Mouse (Mus musculus): Measurements from ENCODE around the gene Pla2g1b.
A peak's percentile ranks its signal among the peaks of the same experiment; 100 is the strongest.

Pla2g1b gene

DNA sequence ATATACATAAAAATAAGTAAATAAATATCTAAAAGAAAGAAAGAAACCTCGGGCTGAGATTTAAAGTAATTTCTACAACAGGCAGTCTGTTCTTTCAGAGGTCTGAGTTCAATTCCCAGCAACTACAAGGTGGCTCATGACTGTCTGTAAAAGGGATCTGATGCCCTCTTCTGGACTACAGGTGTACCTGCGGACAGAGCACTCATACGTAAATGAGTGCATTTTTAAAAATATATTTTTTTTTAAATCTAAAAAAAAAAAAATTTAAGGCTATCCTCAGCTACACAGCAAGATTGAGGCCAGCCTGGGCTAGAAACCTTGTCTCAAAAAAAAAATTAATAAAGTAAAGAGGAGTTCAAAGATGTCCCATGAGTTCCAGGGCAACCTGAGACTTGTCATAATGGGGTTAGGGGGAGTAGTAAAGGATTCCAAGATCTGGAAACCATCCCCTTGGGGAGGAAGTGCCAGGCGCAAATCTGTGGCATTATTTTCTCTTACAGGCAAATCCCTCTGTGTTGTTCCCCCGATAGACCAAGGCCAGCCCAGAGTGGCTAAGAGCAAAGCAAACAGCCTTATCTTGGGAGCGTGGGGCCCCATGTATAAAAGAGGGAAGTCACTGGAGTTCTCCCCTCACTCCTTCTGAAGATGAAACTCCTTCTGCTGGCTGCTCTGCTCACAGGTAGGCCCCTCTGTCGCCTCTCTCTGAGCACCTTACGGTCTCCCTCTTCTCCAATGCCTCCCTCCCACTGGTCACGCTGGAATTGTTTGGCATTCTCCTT lies at the start of gene Pla2g1b:
TSS of gene Pla2g1b (plus strand) at position 621 of the 779 bp plus-strand sequence.
- DNase-seq (ENCODE audit: low read depth, low spot score) = peak; percentile 54

DNA sequence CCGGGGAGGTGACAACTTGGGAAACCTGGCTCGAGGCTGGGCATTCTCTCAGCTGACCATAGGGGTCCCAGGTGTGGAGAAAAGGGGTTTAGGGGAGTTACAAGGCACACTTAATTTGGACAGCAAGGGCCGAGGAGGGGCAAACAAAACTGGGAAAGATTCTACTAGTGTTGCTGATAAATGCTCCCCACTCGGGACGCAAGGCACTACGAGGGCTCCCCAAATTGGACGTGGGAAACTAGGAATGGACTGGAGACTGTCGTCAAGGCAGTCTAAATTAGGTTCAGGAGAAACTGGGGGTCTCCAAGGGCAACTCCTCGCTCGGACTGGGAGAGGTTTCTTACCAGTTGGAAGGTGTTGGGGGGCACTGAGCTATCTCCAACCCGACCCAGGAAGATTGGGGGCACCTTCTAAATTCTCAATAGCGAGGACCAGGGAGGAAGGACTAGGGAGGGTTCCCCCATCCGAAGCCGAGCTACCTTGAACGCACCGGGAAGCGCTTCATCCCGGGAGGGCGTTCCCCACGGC lies 37.2 kb upstream of the Pla2g1b start:
- no peak for DNase-seq (ENCODE audit: low read depth, low spot score)

DNA sequence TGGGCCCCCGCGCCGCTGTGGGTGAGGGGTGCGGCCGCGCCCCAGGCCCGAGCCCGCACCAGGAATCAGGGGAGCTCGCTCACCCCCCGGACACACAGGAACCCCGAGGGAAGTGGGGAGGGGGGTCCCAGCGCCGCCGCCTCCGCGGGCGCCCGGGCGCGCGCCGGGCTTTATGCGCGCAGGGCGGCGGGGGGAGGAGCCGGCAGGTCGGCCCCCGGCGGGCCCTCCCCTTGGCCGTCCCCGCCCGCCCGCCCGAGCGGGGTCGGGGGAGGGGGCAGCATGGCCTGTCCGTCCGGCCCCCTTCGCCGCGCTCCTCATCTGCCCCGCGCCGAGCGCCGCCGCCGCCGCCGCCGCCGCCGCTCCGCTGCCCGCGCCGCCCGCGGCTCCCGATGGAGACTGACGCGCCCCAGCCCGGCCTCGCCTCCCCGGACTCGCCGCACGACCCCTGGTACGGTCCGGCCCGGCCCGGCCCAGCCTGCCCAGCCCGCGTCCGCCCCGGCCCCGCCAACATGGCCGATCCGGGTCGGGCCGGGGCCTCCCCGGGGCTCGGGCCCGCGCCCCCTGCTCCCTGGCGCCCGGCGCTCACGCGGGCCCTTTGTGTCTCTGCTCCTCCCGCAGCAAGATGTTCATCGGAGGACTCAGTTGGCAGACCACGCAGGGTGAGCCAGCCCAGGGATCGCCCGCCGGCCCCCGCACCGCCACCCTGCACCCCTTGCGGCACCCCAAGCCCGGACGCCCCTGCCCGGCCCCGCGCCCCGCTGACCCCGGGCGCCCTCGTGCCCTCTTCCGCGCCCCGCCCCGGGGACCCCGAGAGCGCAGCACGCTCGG lies 36.5 kb upstream of the Pla2g1b start, which contains the start of gene Msi1:
TSS of gene Msi1 (plus strand) at position 241 of the 828 bp plus-strand sequence.
- DNase-seq (ENCODE audit: low read depth, low spot score) = no peak

DNA sequence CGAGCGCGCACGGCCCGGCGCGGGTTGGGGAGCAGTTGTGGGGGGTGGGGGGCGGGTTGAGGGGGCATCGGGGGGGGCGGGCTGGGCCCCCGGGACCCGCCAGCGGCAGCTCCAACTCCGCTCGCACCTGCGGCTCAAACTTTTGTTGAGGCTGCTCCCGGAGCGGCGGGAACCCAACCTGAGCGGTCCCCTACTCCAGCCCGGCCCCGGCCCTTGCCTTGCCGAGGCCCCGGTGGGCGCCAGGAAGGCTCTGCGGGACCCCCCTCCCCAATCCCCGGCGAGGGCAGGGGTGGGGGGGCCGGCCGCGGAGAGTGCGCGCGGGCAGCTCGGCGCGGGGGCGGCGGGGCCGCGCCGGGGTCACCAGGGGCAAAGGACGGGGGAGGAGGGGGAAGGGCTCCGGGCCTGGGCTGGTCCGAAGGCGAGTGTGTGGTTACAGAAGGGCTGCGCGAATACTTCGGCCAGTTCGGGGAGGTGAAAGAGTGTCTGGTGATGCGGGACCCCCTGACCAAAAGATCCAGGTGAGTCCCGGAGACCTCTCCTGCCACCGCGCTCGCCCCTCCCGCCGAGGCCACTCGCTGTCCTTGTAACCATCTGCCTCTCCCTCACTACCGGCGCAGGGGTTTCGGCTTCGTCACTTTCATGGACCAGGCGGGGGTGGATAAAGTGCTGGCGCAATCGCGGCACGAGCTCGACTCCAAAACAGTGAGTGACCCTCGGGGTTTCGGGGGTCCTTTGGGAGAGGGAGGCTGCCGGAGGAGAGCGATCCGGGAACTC lies 35.7 kb upstream of the Pla2g1b start:
- no peak for DNase-seq (ENCODE audit: low read depth, low spot score)

DNA sequence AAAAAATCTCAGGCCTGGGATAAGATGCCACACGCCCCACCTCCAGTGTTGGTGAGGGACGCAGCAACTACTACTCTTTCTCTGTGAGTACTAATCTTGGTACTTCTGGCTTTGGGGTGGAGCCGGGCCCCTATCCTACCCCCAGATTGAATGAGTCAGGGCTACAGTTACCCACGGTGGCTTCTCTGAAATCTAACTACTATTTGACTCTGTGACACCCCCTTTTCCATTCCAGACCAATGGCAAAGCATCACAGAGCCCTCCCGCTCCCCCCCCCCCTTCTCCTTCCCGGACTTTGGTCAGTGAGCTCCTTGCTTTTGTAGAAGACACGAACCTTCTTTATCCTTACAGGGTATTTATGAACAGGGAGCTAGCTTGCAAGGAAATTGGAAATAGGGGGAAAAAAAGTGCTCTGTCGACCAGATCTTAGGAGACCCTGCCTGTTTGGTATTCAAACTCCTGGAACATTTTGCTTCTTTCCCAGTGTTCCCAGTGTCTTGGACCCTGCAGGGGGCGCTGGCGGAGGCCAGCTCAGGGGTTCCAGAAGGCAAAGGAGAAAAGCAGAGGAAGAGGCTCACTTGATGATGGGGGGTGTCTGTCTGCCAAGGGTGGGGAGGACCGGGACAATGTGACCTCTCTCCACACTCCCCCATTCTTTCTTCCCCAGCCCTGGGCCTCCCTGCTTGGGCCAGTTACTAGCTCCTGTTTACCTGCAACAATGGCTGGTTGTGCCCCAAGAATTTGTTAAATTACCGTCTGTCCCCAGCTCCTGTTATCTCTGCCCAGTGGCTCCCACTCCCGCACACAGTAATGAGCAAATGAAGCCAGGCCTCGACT lies 34.8 kb upstream of the Pla2g1b start:
- DNase-seq (ENCODE audit: low read depth, low spot score) = no peak

DNA sequence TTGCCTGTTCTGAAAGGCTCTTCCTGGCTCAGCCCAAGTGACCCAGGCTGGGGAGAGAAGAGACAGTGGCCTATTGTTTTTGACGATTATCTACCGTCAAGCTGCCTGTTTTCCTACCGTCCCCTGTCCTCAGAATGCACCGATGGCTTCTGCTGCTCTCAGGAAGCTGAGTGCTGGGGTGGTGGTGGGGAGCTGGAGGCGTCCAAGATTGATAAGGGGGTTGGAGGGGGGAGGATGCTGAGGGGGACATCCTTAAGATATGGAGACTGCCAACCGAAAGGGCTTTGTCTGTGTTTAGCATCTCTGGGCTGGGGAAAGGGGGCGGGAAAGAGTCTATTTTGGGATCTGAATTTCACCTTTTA lies 34.2 kb upstream of the Pla2g1b start:
- no peak for DNase-seq (ENCODE audit: low read depth, low spot score)

DNA sequence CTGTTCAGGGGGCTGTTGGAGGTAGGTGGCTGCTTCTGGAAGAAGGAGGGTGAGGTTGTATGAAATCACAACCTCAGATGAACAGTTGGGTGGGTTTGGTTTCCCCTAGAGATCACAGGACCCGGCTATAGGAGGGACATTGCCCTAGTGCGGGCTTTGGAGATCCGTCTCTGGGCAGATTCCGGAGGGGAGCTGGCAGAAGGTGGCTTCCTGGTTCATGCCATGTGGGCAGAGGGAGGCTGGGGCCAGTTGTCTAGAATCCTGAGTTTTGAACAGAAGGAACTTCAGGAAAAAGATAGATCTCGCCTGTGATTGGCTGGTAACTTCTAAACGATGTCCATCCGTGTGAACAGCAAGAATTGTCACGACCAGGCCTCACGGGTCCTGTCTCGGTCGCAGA lies 33.7 kb upstream of the Pla2g1b start:
- DNase-seq (ENCODE audit: low read depth, low spot score) = no peak

DNA sequence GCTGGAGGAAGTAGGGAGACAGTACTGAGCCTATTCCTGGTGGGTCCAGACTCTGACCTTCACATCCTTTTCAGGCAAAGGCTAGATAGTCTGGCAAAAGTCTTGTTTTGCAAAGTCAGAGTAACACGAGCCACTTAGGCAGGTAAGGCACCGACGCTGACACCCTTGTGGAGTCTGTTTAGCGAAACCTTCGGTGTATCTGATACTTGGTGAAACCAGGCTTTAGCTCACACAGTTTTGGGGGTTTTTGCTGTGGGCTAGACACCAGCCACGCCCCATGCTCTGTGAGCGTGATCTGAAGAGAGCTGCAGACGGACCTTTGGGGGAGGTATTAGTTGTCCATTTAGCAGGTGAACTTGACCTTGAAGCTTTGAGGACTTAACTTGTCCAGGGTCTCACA lies 32.9 kb upstream of the Pla2g1b start:
- no peak for DNase-seq (ENCODE audit: low read depth, low spot score)

DNA sequence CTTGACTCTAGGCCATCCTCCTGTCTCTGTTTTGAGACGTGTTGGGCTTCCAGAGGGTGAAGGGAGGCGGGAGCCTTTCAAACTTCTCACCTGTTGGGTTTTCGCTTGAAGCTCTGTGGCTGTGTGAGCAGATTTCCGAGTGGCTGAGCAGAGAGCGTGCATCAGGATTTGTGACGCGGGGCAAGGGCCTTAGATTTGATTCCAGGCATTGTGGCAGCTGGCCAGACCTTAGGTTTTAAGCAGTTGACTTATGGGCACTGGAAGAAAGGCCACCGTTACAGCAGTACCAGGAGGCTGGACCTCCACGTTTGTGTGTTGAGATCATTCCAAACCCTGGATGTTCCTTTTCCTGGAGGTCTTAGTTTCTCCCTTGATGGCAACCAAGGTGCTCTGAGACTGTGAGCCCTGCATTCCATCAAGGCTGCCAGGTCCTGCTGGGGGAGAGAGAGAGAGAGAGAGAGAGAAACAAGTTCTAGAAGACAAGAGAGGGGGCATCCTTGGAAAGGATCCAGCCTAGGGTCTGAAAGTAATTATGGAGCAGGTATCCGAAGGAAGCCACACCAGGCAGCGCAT lies 31.7 kb upstream of the Pla2g1b start:
- no peak for DNase-seq (ENCODE audit: low read depth, low spot score)

DNA sequence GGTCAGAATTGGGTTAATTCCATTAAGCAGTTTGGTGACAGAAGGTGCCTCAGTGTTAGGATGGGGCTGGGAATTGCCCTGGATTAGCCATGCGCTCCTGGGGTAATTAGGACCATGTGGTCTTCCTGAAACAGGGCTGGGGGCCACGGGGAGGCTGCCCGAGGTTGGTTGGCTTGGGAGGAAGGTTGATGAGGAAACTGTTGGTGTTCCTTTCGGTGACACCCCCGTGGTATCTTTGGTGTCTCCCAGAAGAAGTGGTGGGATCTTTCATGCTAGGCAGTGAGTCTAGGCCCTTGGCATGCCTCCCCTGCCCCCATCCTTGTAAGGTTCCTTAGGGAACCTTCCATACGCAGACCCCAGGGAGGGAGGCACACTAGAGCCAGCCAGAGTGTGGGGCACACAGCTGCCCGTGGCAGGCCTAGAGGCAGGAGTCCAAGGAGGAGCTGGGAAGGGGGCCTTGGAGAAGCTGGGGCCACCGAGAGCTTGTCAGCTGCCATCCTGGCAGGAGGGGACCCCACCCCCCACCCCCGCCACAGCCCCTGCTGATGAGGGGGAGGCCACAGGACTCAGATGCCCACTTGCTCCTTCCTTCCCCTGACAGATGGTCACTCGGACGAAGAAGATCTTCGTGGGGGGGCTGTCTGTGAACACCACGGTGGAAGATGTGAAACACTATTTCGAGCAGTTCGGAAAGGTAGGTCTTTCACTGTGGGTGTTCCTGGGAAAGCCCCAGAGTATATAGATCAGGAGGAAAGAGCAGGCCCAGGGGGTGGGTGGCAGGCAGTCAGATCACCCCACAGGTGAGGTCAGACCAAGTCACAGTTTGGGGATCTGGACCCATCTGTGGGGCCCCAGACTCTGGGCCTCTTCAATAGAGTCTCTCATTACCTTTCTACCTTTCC lies 31.0 kb upstream of the Pla2g1b start:
- no peak for DNase-seq (ENCODE audit: low read depth, low spot score)

DNA sequence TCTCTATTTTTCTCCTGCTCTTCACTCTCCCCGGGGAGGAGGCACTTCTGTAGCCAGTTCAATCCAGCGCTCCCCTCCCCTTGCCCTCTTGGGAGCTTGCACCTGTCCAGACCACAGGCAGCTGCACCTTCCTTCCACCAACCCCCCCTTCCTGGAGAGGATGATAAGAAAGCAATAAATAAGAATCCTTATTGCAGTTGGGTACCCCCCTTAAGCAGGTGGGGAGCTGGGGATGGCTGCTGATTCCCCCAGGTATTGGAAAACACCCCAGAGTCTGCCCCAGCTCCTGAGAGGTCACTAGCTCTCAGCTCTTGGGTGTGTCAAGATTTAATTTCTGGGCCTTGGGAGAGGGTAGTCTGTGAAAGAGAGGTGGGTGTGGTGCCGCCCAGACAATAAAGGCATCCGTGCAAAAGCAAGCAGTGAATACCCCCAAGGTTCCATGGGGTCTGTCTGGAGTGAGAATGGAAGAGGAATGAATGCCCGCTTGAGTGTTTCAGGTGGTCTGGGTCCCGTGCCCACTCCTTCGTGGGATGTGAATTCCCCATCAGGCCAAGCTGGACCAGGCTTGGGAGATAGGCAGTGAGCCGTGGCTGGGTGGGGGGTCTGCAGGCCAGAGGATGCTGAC lies 30.2 kb upstream of the Pla2g1b start:
- DNase-seq (ENCODE audit: low read depth, low spot score) = no peak

DNA sequence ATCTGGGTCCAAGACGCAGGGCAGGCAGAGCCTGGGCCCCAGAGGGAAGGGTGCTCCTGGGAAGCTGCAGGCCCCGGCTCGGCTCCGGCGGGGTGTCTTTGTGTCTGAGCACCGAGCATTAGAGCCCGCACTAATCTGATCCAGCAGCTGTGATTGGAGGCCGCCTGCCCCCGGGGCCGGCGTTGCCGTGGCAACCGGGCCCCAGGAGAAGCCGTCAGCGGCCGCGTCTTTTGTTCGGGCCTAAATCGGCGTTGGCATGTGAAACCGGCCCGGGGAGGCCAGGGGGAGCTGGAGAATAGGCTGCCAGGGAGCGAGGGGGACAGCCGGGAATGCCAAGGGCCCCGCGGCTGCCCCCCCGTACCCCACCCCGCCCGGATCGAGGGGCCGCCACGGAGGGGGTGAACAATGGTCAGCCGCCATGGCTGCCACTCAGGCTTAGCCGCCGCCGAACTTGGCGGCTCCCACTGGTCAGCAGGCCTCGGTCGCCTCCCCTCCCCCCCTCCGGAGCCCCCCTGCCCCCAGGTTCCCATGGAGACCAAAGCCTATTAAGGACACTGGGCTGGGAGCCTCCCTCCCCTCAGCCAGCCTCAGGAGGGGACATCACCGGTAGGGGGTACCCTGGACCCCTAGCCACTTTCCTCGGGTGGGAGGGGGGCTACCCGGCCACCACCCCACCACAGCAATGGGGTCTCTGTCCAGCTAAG lies 29.5 kb upstream of the Pla2g1b start:
- DNase-seq (ENCODE audit: low read depth, low spot score) = no peak

DNA sequence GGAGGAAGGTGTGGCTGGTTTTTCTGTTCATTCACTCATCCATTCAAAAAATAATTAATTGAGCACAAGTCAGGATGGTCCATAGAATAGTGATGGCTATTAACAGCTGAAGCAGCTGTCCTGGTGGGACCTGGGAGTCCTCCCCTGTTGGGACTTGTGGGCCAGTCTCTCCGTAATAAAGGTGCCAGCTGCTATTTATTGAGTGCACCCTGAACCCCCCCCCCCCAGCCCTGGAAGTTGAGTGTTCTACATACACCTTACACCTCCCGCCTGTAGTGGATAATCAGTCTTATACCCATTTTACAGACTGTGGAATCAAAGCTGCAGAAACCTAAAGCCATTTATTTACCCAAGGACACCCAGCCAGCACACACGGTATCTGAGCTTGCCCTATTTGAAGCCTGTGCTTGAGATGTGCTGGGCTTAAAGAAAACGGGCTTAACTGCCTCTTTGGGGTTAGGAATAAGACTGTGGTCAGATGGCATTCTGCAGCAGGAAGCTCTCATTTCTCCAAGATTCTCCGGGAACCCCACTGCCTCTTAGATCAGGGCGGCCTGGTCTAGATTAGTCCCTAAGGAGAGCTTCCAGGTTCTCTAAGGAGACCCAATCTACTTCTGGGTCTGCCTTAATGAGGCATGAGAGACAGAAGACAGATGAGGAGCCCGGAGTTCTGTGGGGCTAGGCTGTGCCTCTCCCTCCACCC lies 28.7 kb upstream of the Pla2g1b start:
- no peak for DNase-seq (ENCODE audit: low read depth, low spot score)

DNA sequence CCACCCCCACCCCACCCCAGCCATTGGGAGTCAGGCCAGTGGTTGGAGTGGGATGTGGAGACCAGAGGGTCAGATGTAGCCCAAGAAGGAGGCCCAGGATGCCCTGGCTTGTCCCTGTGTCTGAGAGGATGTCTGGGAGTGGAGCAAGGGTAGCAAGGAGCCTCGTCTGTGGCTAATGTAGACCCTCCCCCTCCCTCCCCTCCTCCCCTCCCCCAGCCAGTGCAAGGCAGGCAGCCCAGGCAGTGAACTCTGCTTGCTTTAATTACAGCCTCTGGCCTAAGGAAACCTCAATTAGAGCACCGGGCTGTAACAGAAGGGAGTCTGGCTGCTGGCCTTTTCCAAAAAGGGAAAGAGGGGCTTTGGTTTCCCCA lies 28.1 kb upstream of the Pla2g1b start:
- DNase-seq (ENCODE audit: low read depth, low spot score) = no peak

DNA sequence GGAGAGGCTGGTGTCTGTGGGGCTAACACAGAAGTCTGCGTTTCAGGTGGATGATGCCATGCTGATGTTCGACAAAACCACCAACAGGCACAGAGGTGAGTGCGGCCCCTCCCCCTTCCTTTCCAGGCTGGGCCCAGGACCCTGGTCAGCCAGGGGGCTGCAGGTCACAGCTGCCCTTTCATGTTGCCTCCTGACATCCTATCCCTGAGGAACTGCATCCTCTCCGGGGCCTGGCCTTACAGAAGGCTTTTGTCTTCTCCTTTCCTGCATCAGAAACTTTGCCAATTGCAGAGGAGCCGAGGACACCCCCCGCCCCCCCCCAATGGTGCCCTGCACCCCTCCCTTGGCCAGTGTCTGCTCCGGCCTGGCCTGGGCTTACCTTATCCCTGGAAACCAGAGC lies 27.4 kb upstream of the Pla2g1b start:
- no peak for DNase-seq (ENCODE audit: low read depth, low spot score)

DNA sequence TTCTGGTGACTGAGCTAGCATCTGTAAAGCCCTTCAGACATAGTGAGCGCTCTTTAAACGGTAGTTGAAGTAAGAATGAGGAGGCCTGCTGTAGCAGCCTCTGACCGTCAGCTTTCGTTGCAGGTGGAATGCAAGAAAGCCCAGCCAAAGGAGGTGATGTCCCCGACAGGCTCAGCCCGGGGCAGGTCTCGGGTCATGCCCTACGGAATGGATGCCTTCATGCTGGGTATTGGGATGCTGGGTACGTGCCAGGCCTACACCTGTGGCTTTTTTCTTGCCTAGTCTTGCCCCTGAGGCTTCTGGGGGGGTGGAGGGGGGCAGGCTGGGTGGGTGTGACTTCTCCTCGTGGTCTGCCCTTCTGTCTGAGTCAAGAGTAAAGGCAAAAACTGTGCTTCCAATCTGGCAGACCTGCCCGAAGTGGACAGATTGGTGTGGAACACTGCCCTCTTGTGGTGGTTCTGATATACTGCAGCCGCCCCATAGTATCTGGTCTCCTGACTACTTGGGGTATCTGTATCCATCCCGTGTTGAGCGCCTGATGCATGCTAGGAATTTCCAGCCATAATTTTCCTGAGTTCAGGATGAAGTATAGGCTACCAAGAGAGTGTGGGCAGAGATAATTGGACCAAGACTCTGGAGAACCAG lies 24.7 kb upstream of the Pla2g1b start:
- peak; percentile 79 for DNase-seq (ENCODE audit: low read depth, low spot score)

DNA sequence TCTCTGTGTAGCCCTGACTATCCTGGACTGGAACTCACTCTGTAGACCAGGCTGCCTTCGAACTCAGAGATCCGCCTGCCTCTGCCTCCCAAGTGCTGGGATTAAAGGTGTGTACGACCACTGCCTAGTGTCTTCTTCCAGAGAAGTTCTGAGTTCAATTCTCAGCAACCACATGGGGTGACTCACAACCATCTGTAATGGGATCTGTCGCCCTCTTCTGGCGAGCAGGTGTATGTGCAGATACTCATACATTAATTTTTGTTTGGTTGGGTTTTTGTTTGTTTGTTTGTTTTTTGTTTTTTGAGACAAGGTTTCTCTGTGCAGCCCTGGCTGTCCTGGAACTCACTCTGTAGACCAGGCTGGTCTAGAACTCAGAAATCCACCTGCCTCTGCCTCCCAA lies 23.4 kb upstream of the Pla2g1b start:
- peak; percentile 54 for DNase-seq (ENCODE audit: low read depth, low spot score)

Data from CD4-positive, CD25-positive, alpha-beta regulatory T cell, adult 2 months (primary cell).